Mouse (Mus musculus): ENCODE data around the gene Exosc8. TPM values are rescaled to one million over a fixed set of nuclear protein-coding genes. Genes with fewer than 3 reads are reported as not detected.
"Not testable (repeated sequence)": the region's sequence is repeated elsewhere in the genome, so short reads cannot be mapped to it uniquely, and the experiment has no call there.

Gene Exosc8
- total RNA-seq, 2 experiments from 2014 or later = 41.0 to 44.4 TPM

DNA sequence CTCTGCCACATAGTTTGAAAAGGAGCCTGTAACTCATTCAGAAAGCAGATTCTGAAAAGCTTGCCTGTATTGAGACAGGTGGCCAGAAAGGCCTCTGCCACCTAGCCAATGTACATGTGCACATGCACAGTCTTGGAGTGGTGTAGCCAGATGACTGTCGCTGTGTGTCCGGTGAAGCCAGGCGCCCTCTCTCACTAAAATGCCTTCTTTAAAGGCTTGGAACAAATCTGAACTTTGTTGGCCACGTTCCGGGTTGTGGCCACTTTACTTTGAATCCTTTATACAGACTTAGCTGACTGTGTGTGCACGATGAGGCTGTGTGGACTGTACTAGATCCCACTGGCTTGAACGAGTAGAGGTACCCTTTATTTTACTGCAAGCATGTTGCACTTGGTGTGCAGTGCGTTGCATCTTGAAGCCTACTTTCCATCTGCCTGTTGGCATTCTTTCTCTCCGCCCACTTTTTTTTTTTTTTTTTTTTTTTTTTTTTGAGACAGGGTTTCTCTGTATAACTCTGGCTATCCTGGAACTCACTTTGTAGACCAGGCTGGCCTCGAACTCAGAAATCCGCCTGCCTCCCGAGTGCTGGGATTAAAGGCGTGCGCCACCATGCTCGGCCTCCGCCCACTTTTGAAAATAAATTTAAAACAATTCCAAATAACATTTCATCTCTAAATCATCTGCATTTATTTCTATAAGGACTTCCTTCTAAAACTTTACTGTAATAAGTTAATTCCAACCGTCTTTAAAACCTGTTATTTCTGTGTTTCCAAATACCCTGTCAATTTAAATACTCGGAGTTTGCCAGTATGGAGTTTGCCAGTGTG lies 1.1 kb upstream of the Exosc8 start:
- DNase-seq = peak; percentile 33

DNA sequence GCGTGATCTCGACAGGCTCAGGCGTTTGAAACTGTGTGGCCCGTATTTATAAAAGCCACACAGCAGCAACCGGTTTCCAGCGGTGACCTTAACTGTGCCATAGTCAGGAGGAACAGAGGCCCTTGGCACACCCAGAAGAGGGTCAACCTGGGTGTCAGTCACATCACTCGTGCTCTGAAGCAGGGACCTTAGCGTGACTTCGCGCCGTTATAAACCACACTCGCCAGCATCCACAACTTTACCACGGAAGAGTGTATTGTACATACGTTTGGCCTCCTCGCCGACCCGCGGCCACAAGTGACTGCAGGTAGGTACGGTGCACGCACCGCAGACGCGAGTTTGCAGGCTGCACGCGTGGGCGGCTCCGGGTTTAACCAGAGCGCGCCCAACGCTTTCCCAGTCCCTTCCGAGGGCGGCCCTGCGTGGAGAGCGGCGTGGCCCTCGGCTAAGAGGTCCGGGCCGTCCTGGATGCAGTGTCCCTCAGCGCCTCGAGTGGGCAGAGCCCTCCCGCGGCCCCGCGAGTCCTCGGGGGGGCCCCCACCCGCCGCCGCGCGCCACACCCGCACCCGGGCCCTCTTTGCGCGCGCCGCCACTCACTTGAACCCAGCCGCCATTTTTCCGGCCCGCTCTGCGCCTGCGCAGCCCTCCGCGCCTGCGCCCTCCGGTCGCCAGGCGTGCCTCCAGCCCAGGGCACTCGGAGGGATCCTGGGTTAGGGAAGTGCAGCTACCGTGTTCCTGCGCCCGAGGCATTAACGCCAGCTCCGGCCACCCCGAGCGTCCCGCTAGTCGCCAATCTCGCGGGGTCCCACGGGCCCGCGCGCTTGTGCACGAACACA lies 564 bp downstream of the Exosc8 start:
- DNase-seq = peak; percentile 95

DNA sequence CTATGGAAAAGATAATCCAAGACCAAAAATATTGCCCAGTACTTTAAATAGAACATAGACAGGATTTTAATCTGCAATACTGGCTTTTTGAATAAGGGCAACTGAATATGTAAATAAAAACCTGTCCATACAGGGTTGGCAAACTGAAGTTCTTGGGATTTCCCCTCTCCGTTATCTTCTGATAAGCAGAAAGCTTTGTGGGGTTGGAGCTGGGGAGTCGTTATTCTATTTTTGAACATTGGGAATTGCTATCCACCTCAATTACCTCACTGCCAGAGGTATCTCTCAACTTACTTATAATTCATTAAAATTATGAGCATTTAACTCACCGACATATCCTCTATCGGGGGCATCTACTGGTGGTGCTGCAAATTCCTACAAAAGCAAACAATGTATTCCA lies 2.8 kb downstream of the Exosc8 start:
- DNase-seq = no peak

DNA sequence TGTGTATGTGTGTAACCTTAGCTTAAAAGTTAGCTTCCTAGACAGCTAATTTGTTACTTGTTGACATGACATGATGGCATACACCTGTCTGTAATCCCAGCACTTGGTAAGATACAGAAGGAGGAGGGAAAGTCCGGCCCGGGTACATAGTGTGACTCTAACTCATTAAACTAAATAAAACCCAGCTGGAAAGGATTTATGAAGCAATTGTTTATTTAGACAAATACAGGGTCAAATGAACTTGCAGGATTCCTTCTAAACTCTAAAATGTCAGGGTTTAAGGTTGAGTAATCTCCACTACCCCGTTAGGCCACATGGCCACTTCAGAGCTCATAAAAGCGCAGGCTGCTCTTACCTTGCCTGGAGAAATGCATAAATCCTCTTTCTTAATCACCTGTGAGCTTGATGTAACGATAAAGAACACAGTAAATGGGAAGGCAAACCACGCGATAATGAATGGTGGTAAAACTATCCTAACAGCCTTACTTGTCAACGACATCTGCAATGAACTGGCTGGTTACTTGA lies 3.5 kb downstream of the Exosc8 start:
- DNase-seq = no peak

DNA sequence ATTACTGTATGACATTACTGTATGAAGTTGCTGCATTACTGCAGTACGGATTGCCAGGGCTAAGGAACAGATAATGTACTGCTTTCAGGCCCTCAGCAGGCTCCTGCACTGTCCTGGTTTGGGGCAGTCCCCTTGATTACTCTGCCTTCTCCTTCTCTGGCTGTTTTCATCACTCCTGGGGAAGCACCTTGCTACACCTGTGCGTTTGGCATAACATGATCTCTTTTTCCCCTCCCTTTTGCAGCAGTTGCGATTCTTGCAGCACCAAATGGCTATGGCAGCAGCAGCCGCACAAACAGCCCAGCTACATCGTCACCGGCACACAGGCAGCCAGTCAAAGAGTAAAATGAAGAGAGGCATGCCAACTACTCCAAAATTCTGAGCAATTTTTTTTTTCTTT lies 7.1 kb downstream of the Exosc8 start:
- DNase-seq = no peak

DNA sequence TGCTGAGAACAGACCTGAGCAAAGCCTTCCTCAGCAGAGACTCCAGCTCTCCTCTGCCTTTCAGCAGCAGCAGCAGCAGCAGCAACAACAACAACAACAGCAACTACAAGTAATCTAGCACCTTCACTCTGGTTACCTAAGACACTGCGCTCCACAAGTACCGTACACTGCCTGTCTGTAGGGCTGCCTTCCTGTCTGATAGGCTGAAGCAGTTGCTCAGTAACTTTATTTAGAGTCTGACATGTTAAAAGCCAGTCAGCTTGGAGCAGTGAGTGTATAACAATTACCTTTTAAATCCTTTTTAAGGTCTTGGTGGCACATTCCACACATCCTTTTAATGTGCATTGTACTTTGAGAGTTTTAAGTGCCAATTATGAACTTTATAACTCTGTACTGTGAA lies 7.6 kb downstream of the Exosc8 start:
- no peak for DNase-seq

DNA sequence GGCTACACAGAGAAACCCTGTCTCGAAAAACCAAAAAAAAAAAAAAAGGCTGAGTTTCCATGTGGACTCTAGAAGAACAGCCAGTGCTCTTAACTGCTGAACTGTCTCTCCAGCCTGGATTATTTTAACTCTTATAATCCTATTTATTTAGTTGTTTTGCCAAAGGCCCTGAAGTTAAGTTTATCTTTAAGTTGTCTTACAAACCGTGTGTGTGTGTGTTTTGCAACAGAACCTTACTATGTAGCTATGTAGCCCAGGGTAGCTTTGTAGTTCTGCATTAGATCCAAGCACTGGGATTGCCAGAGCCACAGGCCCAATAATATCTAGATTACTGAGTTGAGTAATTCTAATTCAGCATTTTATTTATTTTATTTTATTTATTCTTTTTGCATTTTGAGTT lies 9.8 kb downstream of the Exosc8 start:
- no peak for DNase-seq

DNA sequence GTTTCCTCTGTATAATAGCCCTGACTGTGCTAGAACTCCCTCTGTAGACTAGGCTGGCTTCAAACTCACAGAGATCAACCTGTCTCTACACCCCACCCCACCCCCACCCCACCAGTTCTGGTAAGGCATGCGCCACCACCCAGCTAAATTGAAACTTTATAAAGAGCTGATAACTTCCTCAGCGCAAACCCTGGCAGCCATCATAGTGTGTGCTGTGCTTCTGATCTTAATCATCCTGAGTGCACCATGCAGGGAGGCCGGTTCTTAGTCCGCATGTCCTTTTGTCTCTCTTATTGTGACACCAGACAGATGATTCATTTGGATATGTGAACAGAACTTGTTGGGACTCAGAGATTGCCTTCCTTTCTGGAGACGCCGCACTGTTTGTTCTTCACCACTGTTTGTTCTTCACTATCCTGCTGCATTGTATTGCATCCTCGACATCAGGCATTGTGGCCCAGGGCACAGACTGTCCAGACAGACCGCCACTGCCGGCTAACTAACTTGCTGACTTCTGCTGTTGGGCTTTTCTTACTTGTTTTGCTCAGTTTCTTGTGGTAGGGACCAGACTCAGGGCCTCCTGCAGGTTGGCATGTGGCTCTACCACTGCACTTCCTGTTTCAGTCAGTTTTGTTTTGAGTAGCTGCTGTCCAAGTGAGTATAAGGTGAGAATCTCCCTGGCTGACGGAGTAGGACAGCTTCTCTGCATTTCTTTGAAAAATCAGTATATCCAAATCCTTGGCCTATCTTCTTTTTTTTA lies 11.3 kb downstream of the Exosc8 start:
- no peak for DNase-seq

DNA sequence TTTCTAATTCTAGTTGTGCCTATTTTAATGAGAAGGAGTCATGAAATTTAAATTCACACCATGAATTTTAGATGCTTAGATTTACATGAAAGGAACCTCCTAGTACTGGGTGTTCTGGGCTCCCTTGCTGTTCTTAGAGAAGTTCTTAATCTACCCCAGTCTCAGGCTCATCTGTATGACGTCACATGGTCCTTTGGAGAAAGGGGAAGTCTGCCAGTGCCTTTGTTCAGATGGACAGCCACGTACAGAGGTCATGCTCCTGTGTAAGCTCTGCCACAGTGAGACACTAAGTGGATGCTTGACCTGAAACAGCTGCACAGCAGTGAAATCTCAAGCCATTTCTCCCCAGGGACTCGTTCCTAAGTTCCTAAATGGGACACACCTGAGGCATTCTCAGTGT lies 16.2 kb downstream of the Exosc8 start:
- no peak for DNase-seq

DNA sequence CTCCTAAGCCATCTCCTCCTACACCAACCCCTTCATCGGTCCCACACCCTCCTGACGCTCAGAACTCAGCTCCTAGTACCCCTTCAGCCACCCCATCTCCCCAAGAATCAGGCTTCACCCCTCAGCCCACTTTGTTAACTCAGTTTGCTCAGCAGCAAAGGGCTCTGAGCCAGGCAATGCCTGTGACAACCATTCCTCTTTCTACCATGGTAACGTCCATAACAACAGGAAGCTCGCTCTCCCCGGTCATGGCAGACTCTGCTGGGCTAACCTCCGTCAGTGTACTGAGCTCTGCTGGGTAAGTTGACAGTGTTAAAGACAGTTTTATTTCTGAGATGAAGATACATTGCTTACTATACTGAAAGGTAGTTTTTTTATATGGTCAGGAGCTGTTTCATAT lies 17.8 kb downstream of the Exosc8 start:
- no peak for DNase-seq

DNA sequence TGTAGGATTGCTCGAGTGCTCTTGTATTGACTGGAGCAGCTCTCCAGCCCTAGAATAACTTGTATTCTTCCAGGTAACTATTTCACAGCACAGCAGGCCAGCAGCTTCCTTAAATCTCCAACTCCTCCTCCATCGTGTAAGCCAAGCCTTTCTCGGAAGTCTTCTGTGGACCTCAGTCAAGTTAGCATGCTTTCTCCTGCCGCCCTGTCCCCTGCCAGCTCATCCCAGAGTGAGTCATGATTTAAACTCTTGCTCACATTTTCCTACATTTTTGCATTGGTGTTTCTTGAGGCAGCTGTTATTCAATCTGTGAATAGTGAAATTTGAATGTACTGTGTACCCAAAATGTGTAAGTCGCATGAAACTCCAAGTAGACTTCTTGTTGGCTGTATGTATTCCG lies 19.7 kb downstream of the Exosc8 start:
- DNase-seq = no peak

DNA sequence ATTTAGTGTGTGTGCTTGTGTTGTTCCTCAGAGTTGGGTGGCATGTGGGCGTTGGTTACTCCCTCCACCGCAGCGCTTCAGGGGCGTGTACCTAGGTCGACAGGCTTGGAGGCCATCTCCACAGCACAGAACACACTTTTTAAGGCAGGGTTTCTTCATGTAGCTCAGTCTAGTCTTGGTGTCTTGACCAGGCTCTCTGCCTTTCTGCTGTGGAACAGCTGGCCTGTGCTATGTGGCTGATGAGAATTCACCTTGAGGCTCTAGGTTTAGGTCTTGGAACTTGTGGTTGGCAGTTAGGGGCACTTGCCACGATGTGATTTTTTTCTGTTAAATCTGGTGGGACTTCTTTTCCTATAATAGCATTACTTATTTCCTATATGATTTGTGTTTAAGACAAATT lies 20.9 kb downstream of the Exosc8 start, which contains the start of gene Gm21958:
Gene Gm21958, minus strand, starts transcription at position 101 of the 400 bp plus-strand sequence.
- DNase-seq = no peak

DNA sequence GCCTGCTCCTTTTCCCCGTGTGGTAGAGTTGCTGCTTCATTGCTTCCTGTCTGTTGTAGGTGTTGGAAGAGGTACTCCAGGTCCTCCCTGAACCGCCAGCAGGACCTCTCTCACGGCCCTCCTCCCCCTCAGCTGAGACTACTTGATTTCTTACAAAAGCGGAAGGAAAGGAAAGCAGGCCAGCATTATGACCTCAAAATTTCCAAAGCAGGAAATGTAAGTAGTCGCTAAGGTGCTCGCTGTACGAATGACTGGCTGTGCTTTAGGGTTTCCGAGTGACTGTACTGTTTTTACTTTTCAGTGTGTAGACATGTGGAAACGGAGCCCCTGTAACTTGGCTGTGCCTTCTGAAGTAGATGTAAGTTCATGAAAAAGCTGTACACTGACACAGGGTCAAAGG lies 26.2 kb downstream of the Exosc8 start:
- no peak for DNase-seq

DNA sequence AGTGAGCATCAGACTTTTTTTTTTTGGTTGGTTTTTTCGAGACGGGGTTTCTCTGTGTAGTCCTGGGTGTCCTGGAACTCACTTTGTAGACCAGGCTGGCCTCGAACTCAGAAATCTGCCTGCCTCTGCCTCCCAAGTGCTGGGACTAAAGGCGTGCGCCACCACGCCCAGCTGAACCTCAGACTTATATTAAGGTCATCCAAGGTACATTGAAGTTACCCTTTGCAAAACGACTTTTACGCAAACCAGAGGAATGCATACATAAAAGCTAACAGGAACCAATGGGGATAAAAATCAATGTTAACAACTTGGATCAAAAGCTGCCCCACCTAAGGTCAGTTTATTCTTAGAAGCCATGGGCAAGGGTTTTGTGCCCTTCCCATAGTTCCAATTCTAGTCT lies 31.1 kb downstream of the Exosc8 start:
- DNase-seq = not testable (repeated sequence)

DNA sequence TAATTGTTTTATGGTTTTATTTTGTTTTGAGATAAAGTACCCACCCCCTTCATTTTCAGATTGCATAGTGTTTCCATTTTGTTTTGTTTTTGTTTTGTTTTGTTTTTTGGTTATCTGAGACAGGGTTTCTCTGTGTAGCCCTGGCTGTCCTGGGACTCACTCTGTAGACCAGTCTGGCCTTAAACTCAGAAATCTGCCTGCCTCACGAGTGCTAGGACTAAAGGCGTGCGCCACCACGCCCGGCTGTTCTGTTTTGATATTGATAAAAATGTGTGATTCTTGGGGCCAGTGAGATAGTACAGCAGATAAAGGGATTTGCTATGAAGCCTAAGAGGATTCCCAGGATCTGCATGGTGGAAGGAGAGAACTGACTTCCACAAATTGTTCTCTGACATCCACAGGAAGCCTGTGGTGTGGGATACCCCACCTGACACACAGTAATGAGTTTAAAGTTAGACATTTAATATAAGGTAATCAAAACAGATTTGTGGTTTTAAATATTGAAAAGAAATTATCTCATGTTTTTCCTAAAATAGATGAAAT lies 35.4 kb downstream of the Exosc8 start:
- DNase-seq = no peak

DNA sequence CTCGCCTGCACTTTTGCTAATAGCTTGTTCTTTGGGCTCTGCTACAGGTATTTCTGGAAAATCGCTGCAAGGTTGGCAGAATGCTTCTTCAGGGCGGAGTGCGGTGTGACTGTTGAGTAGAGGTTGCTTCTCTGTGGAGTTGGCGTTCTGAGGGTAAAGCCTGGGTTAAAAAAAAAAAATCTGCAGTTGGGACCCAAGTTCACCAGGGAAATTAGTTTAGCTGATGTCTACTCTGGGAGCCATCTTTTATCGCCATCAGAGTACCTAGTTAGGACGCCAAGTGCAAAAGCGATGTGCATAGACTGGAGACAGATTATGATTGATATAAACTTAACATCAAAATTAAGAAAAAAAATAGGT lies 42.2 kb downstream of the Exosc8 start:
- DNase-seq = no peak

DNA sequence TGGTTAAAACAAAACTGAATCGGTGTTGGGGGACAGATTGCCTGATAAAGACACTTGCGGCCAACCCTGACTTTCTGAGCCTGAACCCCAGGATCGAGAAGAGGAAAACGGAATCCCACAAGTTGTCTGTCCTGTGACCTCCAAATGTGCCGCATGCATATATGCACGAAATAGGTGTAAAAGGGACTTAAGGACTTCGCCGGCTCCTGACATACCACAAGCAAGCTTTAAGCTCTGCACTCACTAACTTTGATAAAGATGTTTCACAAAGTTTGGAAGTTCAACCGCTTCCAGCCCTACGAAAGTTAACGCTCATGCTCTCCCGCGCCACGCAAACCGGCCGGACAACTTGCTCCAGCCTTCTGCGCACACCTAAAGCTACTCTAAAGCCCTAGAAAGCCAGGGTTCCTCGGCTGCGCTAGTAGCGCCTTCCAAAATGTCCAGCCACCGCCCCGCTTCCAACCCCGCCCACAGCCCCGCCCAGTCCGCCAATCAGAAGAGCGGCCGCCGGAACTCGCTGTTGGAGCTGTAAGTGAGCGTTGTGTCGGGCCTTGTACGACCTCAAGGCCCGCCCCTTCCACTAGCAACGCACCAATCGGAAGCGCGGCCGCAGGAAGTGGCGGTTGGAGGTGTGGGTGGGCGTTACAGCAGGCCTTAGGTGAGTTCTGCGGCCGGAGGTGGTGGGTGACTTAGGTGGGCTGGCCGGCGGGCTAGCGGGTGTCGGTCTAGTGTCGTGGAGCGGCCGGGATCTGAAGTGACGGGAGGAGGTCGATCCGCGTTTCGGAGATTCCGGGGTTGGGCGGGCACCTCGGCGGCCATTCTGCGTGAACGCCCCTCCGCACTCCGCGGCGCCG lies 42.8 kb downstream of the Exosc8 start, which contains the start of gene Supt20:
Gene Supt20, plus strand, starts transcription at position 606 of the 854 bp plus-strand sequence.
- peak; percentile 96 for DNase-seq

DNA sequence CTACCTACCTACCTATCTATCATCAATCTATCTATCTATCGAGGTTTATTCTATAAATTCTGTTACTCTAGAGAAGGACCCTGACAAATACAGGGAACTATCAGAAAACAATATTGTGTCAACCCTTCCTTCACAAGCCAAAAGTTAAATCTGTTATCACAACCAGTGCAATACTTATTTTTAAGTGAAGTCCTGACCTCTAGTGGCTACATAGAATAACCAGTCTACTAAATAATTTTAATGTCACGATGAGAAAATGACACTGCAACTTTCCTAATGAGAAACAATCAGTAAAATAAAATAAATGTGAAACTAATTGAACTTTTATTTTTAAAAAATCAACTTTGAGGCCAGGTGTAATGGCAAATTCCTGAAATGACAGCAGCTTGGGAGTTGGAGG lies 46.1 kb downstream of the Exosc8 start:
- no peak for DNase-seq

DNA sequence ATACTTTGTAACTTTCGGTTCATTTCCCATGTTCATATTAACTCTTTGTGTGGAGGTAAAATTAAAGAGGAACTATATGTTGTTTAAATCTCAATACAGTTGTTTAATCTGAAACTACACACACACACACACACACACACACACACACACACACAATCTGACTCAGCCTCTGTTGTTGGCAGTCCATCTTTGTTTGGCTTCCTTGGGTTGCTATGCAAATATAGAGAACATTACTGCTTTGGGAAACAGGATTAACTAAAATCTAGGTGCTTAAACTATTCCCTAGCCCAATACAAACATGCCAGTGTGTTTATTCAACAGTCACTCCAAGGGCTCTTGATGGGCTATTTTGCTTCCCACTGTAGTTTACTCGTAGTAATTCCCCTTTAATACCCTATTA lies 47.9 kb downstream of the Exosc8 start:
- no peak for DNase-seq

DNA sequence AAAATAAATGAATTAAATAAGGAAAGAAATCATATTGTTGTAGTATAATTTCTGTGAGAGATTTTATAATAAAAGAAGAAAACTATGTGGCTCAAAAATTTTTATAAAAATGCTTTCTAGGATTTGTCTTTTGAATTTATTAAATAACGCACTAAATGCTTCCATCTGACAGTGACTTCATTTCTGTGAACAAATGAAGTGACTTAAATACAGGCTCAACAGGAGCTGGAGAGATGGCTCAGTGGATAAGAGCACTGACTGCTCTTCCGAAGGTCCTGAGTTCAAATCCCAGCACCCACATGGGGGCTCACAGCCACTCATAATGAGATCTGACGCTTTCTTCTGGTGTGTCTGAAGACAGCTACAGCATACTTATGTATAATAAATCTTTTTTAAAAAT lies 50.0 kb downstream of the Exosc8 start:
- DNase-seq = no peak
